Mouse (Mus musculus): ENCODE measurements around the gene Tnfsf9. TPM values are rescaled to one million over a fixed set of nuclear protein-coding genes. Genes with fewer than 3 reads are reported as not detected.
A peak's percentile ranks its signal among the peaks of the same experiment; 100 is the strongest.

The Tnfsf9 gene
- polyA plus RNA-seq, 1 experiment from 2014 or later: 8.1 TPM

DNA sequence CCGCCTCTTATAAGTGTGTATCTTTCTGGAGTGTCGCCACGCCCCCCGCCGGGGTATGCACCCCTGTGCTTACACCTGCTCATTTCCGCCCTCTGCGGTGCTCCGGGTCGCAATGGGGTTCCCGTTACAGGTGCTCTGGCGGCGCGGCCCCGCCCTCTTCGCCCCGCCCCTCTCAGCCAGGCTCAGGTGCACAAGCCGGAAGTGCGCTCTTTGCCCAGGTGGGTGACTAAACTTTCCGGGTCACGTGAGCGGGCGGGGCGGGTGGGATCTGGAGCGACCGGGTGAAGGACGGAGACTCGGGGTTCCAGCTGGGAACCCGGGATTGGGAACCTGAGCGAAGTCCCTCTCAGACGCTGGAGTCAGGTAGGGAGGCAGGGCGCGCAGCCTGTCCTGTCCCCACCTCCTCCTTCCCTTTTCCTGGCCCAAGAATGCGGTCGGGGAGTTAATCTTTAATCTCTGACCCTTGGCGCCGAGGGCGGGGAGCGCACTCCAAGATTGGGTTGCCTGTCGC is 43.1 kb upstream of the Tnfsf9 start:
- DNase-seq: peak; percentile 73
- H3K36me3 ChIP-seq (ENCODE audit: insufficient read depth): 0 out of 2 replicates have a peak, but pooled peaks cover 4% of the 10 kb centered on the region
- no peak for TF ChIP-seq CTCF (IDR thresholded peaks at IDR 0.05; ENCODE audit: low read depth)
- peak; percentile 13; the same call in 1 of the 2 replicates for ATAC-seq (ENCODE audit: insufficient read depth)
- H3K4me1 ChIP-seq (ENCODE audit: insufficient read depth): no peaks in the 10 kb centered on the region
- peaks cover 25% of the 10 kb centered on the region for H3K27me3 ChIP-seq (ENCODE audit: insufficient read depth, low read length)
- peak overlapping the region; percentile 47 for H3K4me2 ChIP-seq
- H3K9ac ChIP-seq: peak overlapping the region; percentile 50
- H3K9me3 ChIP-seq (ENCODE audit: low read depth, low read length): no peaks in the 10 kb centered on the region
- WGBS: under 1% methylated on average over 36 of the region's 39 CpGs
- H3K4me3 ChIP-seq (ENCODE audit: low read depth, low read length): peak overlapping the region; percentile 42
- H3K27ac ChIP-seq (ENCODE audit: low read depth): peak overlapping the region; percentile 83

DNA sequence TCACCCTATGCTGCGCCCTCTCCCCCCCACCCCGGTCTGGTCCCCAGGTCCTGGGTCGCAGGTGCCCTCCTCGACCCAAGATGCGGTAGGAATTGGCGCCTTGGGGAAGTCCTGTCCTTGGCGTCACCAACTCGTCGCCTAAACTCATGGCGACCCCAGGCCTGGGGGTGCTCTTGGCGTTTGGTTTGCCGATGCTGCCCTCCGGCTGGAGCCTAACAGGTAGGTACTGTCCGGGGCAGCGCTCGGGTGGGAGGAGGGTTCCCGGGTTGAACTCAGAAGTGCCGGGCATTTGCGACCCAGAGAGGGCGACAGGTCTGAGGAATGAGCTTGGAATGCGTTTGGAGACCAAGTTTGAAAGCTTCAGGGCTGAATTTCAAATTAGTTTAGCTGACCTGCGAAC is 42.6 kb upstream of the Tnfsf9 start:
- no peak for TF ChIP-seq CTCF (IDR thresholded peaks at IDR 0.05; ENCODE audit: low read depth)
- no peak for DNase-seq
- H3K9ac ChIP-seq: peak overlapping the region; percentile 50
- H3K4me1 ChIP-seq (ENCODE audit: insufficient read depth): no peaks in the 10 kb centered on the region
- 2% methylated on average over 22 of the region's 22 CpGs for WGBS
- ATAC-seq (ENCODE audit: insufficient read depth): no peak
- H3K4me3 ChIP-seq (ENCODE audit: low read depth, low read length): peak overlapping the region; percentile 42
- H3K36me3 ChIP-seq (ENCODE audit: insufficient read depth): 0 out of 2 replicates have a peak, but pooled peaks cover 4% of the 10 kb centered on the region
- peak overlapping the region; percentile 83 for H3K27ac ChIP-seq (ENCODE audit: low read depth)
- no peaks in the 10 kb centered on the region for H3K9me3 ChIP-seq (ENCODE audit: low read depth, low read length)
- H3K4me2 ChIP-seq: peak overlapping the region; percentile 47
- H3K27me3 ChIP-seq (ENCODE audit: insufficient read depth, low read length): peaks cover 25% of the 10 kb centered on the region

DNA sequence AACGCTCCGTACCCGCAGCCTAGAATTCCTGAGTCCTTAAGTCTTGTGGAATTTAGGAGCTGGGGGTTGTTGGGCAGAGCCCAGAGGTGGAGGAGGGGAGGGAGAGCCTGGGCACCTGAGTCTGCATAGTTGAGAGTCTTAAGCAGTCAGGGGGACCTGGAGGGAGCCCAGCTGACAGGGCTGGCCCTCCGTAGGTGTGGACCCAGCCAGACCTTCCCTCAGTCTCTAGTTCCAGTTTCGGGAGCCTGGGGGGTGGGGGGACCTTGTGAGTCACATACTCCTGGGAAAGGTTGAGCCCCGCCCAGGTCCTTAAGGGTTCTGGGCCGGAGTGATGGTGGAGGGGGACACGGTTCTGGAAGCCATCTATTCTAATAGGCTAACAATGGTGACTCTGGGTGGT is 42.1 kb upstream of the Tnfsf9 start:
- DNase-seq: peak; percentile 23
- H3K9ac ChIP-seq: no peak overlapping the region
- H3K27ac ChIP-seq (ENCODE audit: low read depth): no peak overlapping the region; the same call in 1 of the 2 replicates
- 10% methylated on average over 8 of the region's 8 CpGs for WGBS
- H3K4me2 ChIP-seq: peak overlapping the region; percentile 47
- no peaks in the 10 kb centered on the region for H3K9me3 ChIP-seq (ENCODE audit: low read depth, low read length)
- 0 out of 2 replicates have a peak, but pooled peaks cover 4% of the 10 kb centered on the region for H3K36me3 ChIP-seq (ENCODE audit: insufficient read depth)
- no peak for TF ChIP-seq CTCF (IDR thresholded peaks at IDR 0.05; ENCODE audit: low read depth)
- H3K27me3 ChIP-seq (ENCODE audit: insufficient read depth, low read length): peaks cover 25% of the 10 kb centered on the region
- no peaks in the 10 kb centered on the region for H3K4me1 ChIP-seq (ENCODE audit: insufficient read depth)
- peak overlapping the region; percentile 42 for H3K4me3 ChIP-seq (ENCODE audit: low read depth, low read length)
- ATAC-seq (ENCODE audit: insufficient read depth): no peak

DNA sequence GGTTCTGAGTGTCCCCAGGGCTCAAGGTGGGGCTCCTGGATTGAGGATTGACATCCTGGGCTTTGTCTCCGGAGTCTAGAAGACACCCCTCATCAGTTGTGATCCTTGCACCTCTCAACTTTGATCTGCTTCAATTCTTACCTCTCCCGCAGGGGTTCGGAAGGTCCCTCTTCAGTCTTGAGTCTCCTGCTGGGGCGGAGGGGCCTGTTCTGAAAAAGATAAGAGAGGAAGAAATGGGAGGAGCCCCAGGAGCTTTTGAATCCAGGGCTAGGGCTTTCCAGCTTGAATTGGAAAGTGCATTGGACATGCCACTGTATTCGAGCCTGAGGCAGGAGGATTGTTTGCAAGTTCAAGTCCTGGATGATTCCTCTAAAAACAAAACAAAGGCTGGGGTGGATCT is 38.2 kb upstream of the Tnfsf9 start:
- Histone ChIP-seq H3K4me3 (ENCODE audit: low read depth, low read length) (no peak overlapping the region), H3K27me3 (ENCODE audit: insufficient read depth, low read length) (peaks cover 14% of the 10 kb centered on the region)

DNA sequence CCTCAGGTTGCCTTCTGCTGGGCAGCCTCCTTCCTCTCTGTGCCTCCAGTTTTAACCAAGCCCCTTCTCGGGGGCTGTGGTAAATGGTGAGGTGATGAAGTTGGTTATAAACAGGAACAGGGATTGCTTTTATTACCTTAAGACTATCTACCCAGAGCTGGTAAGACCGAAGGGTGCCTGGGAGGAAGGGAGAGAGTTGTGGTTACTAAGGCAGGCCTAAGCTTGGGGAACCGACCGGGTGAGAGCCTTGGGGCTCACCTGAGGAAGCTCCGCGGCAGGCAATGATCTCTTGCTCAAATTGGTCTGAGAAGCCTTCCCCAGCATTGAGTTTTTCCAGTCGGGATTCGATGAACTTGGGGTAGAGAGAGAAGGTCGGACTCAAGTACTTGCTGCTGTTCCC is 34.9 kb upstream of the Tnfsf9 start:
- Histone ChIP-seq H3K27me3 (ENCODE audit: insufficient read depth, low read length) (no peaks in the 10 kb centered on the region), H3K4me3 (ENCODE audit: low read depth, low read length) (peak overlapping the region; percentile 21; the same call in 1 of the 2 replicates), H3K4me2 (peak overlapping the region; percentile 51), H3K9ac (0 out of 2 replicates have a peak overlapping the region, but pooled peaks have one; percentile 26), H3K27ac (ENCODE audit: low read depth) (peak overlapping the region; percentile 37; the same call in 1 of the 2 replicates), H3K36me3 (ENCODE audit: insufficient read depth) (0 out of 2 replicates have a peak, but pooled peaks cover 2% of the 10 kb centered on the region), H3K9me3 (ENCODE audit: low read depth, low read length) (no peaks in the 10 kb centered on the region), H3K4me1 (ENCODE audit: insufficient read depth) (no peaks in the 10 kb centered on the region)
- TF ChIP-seq CTCF (IDR thresholded peaks at IDR 0.05; ENCODE audit: low read depth): no peak
- WGBS: 13% methylated on average over 9 of the region's 9 CpGs
- DNase-seq (no peak), ATAC-seq (ENCODE audit: insufficient read depth) (peak; percentile 44; the same call in 1 of the 2 replicates)

More for the DNA sequence above, 38.2 kb upstream of the Tnfsf9 start:
- no peak for TF ChIP-seq CTCF (IDR thresholded peaks at IDR 0.05; ENCODE audit: low read depth)
- WGBS: 49% methylated on average over 5 of the region's 5 CpGs
- ATAC-seq (ENCODE audit: insufficient read depth) (no peak), DNase-seq (no peak)
- Histone ChIP-seq H3K4me2 (no peak overlapping the region), H3K9ac (no peak overlapping the region), H3K4me1 (ENCODE audit: insufficient read depth) (no peaks in the 10 kb centered on the region), H3K27ac (ENCODE audit: low read depth) (no peak overlapping the region), H3K36me3 (ENCODE audit: insufficient read depth) (0 out of 2 replicates have a peak, but pooled peaks cover 4% of the 10 kb centered on the region), H3K9me3 (ENCODE audit: low read depth, low read length) (no peaks in the 10 kb centered on the region)

DNA sequence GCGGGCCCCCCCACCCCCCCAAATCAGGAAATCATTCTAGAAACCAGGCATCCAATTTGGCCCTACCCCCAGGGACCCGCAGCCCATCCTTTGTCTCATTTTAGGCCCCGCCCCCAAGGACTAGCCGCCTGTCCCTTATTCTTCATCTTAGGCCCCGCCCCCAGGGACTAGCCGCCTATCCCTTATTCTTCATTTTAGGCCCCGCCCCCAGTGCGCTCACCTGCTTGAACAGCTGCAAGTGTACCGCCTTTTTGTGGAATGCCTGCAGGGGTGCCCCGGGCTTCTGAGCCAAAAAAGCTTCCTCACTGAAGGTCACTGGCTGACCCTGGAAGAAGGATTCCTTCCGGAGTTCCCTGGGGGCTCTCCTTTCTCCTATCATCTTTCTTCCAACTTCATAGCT is 34.4 kb upstream of the Tnfsf9 start:
- ATAC-seq (ENCODE audit: insufficient read depth) (peak; percentile 62), DNase-seq (peak; percentile 84)
- Histone ChIP-seq H3K27me3 (ENCODE audit: insufficient read depth, low read length) (no peaks in the 10 kb centered on the region), H3K4me3 (ENCODE audit: low read depth, low read length) (peak overlapping the region; percentile 21; the same call in 1 of the 2 replicates), H3K27ac (ENCODE audit: low read depth) (no peak overlapping the region), H3K4me1 (ENCODE audit: insufficient read depth) (no peaks in the 10 kb centered on the region), H3K9me3 (ENCODE audit: low read depth, low read length) (no peaks in the 10 kb centered on the region), H3K4me2 (peak overlapping the region; percentile 51; the same call in 1 of the 2 replicates), H3K9ac (no peak overlapping the region), H3K36me3 (ENCODE audit: insufficient read depth) (no peaks in the 10 kb centered on the region)
- TF ChIP-seq CTCF (IDR thresholded peaks at IDR 0.05; ENCODE audit: low read depth): no peak
- WGBS: 5% methylated on average over 11 of the region's 11 CpGs

DNA sequence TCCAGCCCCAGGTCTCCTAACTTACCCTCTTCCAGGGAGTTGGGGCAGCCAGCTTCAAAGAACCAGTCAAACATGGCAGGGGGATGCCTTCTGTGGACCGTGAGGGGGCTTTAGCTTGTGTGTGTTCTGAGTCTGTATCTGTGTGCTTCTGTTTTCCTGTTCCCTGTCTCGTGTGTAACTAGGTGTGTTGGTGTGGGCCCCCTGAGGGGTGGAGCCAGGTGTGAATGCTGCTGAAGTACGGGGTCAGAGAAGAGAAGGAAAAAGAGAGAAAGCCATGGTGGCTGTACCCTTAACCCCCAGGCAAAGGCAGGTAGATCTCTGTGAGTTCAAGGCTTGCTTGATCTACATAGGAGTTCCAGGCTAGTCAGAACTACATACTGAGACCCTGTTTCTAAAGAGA is 28.2 kb upstream of the Tnfsf9 start:
- no peaks in the 10 kb centered on the region for H3K9me3 ChIP-seq (ENCODE audit: low read depth, low read length)
- DNase-seq: no peak
- H3K27ac ChIP-seq (ENCODE audit: low read depth): no peak overlapping the region
- 42% methylated on average over 3 of the region's 3 CpGs for WGBS
- no peak overlapping the region for H3K4me2 ChIP-seq
- no peak for TF ChIP-seq CTCF (IDR thresholded peaks at IDR 0.05; ENCODE audit: low read depth)
- no peaks in the 10 kb centered on the region for H3K36me3 ChIP-seq (ENCODE audit: insufficient read depth)
- no peak overlapping the region for H3K4me3 ChIP-seq (ENCODE audit: low read depth, low read length)
- H3K4me1 ChIP-seq (ENCODE audit: insufficient read depth): no peaks in the 10 kb centered on the region
- ATAC-seq (ENCODE audit: insufficient read depth): no peak
- no peak overlapping the region for H3K9ac ChIP-seq
- H3K27me3 ChIP-seq (ENCODE audit: insufficient read depth, low read length): no peaks in the 10 kb centered on the region

All from lung, embryonic 14.5 days (tissue).